Mouse (Mus musculus) limb, embryonic 11.5 days (tissue): Measurements from ENCODE around the gene Xpo5. TPM values are rescaled to one million over a fixed set of nuclear protein-coding genes. Genes with fewer than 3 reads are reported as not detected.

Experiments used
- ATAC-seq: fragments of 200-750 bp; cut with Nextera tagmentation; 2 replicates; pipeline ENCODE4 v1.8.0; 2017; ENCODE audit warnings: low read depth; ENCODE audit not compliant: insufficient number of reproducible peaks, low FRiP score, low TSS enrichment
- DNase-seq: peaks from one replicate; pipeline ENCODE4 v3.0.0-alpha.2; 2015; ENCODE audit warnings: low spot score
- H3K27ac ChIP-seq: fragments of 300-500 bp; sonication (generic); replicated peaks from 2 replicates; pipeline ENCODE4 v1.5.1; 2014; ENCODE audit warnings: low read depth, mild to moderate bottlenecking, low read length
- H3K27me3 ChIP-seq: fragments of 300-500 bp; sonication (generic); 2 replicates; pipeline ENCODE4 v1.6.1; 2014; ENCODE audit warnings: mild to moderate bottlenecking, low read length, mixed read lengths; ENCODE audit not compliant: control insufficient read depth, insufficient read depth
- H3K36me3 ChIP-seq: fragments of 300-500 bp; sonication (generic); 2 replicates; pipeline ENCODE4 v1.6.1; 2014; ENCODE audit warnings: mild to moderate bottlenecking, low read length, moderate library complexity, mixed read lengths; ENCODE audit not compliant: control insufficient read depth, insufficient read depth
- H3K4me1 ChIP-seq: fragments of 300-500 bp; sonication (generic); 2 replicates; pipeline ENCODE4 v1.6.1; 2014; ENCODE audit warnings: low read length, mixed read lengths; ENCODE audit not compliant: control insufficient read depth, insufficient read depth
- H3K4me2 ChIP-seq: fragments of 300-500 bp; sonication (generic); 2 replicates; pipeline ENCODE4 v1.6.1; 2014; ENCODE audit warnings: low read depth, mild to moderate bottlenecking, moderate library complexity; ENCODE audit not compliant: severe bottlenecking
- H3K4me3 ChIP-seq: fragments of 300-500 bp; sonication (generic); 2 replicates; pipeline ENCODE4 v1.5.1; 2014; ENCODE audit warnings: low read depth, low read length
- H3K9ac ChIP-seq: fragments of 300-500 bp; sonication (generic); 2 replicates; pipeline ENCODE4 v1.6.1; 2014; ENCODE audit warnings: mild to moderate bottlenecking, low read length
- H3K9me3 ChIP-seq: fragments of 300-500 bp; sonication (generic); 2 replicates; pipeline ENCODE4 v1.6.1; 2016; ENCODE audit warnings: low read length; ENCODE audit not compliant: control insufficient read depth
- WGBS: fragments of 180-500 bp; shearing (Covaris S2); extraction: QIAGEN DNeasy Blood & Tissue Kit; methylation state at CpG from one replicate; pipeline ENCODE4 v1.1.7; 2014; 5-methylcytosine and 5-hydroxymethylcytosine counted together
- polyA plus RNA-seq: library from polyadenylated mRNA; unstranded; fragments of >200 nt; fragmentation: Nextera tagmentation; extraction: Ambion mirVana; gene quantifications from 2 replicates; pipeline ENCODE4 v1.2.1, GENCODE M21; 2014

Gene Xpo5
- polyA plus RNA-seq, 1 experiment from 2014 or later = 73.8 TPM

GRCm38 (mm10) chr17:46161179-46161578 is 41.4 kb upstream of the Xpo5 start:
- Histone ChIP-seq H3K9me3 (no peaks in the 10 kb centered on the region), H3K9ac (peak overlapping the region; percentile 79), H3K4me2 (peak overlapping the region; percentile 76), H3K36me3 (peaks cover 18% of the 10 kb centered on the region), H3K27ac (peak overlapping the region; percentile 42), H3K4me3 (peak overlapping the region; percentile 77), H3K27me3 (no peaks in the 10 kb centered on the region), H3K4me1 (peaks cover 4% of the 10 kb centered on the region; the same call in 1 of the 2 replicates)
- WGBS = 1% methylated on average over 19 of the region's 19 CpGs
- ATAC-seq (peak; percentile 23; the same call in 1 of the 2 replicates), DNase-seq (peak; percentile 69)

DNA sequence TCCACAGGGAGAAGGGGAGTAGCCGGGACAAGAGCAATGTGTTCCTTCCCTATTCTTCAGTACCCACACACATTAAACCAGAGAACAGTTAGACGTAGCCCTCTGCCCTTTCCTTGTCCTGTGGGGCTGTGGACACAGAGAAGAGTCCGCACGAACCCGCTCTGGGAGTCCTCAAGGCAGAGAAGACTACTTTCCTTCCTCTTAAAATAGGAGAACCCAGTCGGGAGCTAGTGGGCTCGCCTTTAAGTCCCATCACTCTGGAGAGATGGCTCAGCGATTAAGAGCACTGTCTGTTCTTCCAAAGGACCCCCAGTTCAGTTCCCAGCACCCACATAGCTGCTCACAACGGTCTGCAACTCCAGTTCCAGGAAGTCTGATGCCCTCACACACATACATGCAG is 40.9 kb upstream of the Xpo5 start:
- Histone ChIP-seq H3K4me2 (peak overlapping the region; percentile 76), H3K4me1 (peaks cover 4% of the 10 kb centered on the region; the same call in 1 of the 2 replicates), H3K27me3 (no peaks in the 10 kb centered on the region), H3K9ac (peak overlapping the region; percentile 79), H3K27ac (no peak overlapping the region), H3K4me3 (peak overlapping the region; percentile 77), H3K9me3 (no peaks in the 10 kb centered on the region), H3K36me3 (peaks cover 23% of the 10 kb centered on the region)
- WGBS = 50% methylated on average over 9 of the region's 9 CpGs
- DNase-seq (no peak), ATAC-seq (no peak)

- 94% methylated on average over 7 of the region's 7 CpGs for WGBS
- Histone ChIP-seq H3K36me3 (peaks cover 27% of the 10 kb centered on the region), H3K27me3 (no peaks in the 10 kb centered on the region), H3K9ac (no peak overlapping the region), H3K27ac (no peak overlapping the region), H3K4me3 (no peak overlapping the region), H3K4me1 (peaks cover 4% of the 10 kb centered on the region; the same call in 1 of the 2 replicates), H3K4me2 (no peak overlapping the region), H3K9me3 (no peaks in the 10 kb centered on the region)
- ATAC-seq (no peak), DNase-seq (no peak)
Observed at GRCm38 (mm10) chr17:46162551-46162950, 40.0 kb upstream of the Xpo5 start.

DNA sequence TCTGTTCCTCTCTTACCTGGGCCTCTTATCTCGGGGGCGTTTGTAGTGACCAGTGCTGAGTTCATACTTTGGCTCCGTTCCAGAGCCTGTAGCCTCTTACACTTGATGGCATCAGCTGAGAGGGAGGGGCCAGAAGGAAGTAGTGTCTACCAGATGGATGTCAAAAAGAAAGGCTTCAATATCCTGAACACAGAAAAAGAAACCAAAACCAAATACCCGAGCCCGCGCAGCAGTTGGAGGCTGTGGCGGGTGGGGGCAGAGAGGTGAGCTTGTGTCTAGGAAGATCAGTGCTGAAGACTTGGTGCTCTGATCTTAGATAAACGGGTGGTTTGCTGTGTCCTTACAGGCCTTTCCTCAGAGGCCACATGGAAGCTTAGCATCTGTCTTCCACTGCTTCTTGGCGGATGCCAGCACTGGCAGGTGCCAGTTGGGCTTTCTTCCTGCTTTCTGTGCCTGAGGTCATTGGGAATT is 39.6 kb upstream of the Xpo5 start:
- Histone ChIP-seq H3K27ac (no peak overlapping the region), H3K4me2 (no peak overlapping the region), H3K27me3 (no peaks in the 10 kb centered on the region), H3K36me3 (peaks cover 30% of the 10 kb centered on the region), H3K4me1 (peaks cover 4% of the 10 kb centered on the region; the same call in 1 of the 2 replicates), H3K4me3 (no peak overlapping the region), H3K9ac (no peak overlapping the region), H3K9me3 (no peaks in the 10 kb centered on the region)
- DNase-seq (no peak), ATAC-seq (no peak)
- WGBS = 86% methylated on average over 9 of the region's 9 CpGs

GRCm38 (mm10) chr17:46164301-46164700 is 38.3 kb upstream of the Xpo5 start:
- Histone ChIP-seq H3K4me1 (peaks cover 4% of the 10 kb centered on the region; the same call in 1 of the 2 replicates), H3K4me2 (no peak overlapping the region), H3K4me3 (no peak overlapping the region), H3K27ac (no peak overlapping the region), H3K36me3 (peaks cover 36% of the 10 kb centered on the region), H3K27me3 (no peaks in the 10 kb centered on the region), H3K9me3 (no peaks in the 10 kb centered on the region), H3K9ac (no peak overlapping the region)
- no peak for DNase-seq
- WGBS = 95% methylated on average over 8 of the region's 8 CpGs
- ATAC-seq = no peak

GRCm38 (mm10) chr17:46164791-46165190 is 37.8 kb upstream of the Xpo5 start:
- Histone ChIP-seq H3K9me3 (no peaks in the 10 kb centered on the region), H3K4me2 (no peak overlapping the region), H3K4me3 (no peak overlapping the region), H3K4me1 (peaks cover 1% of the 10 kb centered on the region; the same call in 1 of the 2 replicates), H3K27me3 (no peaks in the 10 kb centered on the region), H3K36me3 (peaks cover 40% of the 10 kb centered on the region), H3K27ac (no peak overlapping the region), H3K9ac (no peak overlapping the region)
- no peak for DNase-seq
- no peak for ATAC-seq
- WGBS = 95% methylated on average over 10 of the region's 10 CpGs

DNA sequence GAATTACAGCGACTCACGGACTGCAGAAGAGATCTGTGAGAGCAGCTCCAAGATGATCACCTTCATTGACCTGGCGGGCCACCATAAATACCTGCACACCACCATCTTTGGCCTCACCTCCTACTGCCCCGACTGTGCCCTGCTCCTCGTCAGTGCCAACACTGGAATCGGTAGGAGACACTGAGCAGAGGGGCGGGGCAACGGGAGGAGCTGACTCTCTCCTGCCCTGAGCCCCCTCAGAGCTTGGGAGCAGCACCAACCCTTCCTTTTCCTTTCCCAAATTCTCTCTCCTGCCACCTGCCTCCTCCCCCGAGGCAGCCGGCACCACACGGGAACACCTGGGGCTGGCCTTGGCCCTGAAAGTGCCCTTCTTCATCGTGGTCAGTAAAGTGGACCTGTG is 37.1 kb upstream of the Xpo5 start:
- H3K4me3 ChIP-seq = no peak overlapping the region
- WGBS = 91% methylated on average over 12 of the region's 12 CpGs
- H3K36me3 ChIP-seq = peaks cover 40% of the 10 kb centered on the region
- H3K9me3 ChIP-seq = no peaks in the 10 kb centered on the region
- no peak overlapping the region for H3K4me2 ChIP-seq
- H3K27ac ChIP-seq = no peak overlapping the region
- DNase-seq (no peak), ATAC-seq (no peak)
- H3K4me1 ChIP-seq = no peaks in the 10 kb centered on the region; the same call in 1 of the 2 replicates
- H3K27me3 ChIP-seq = no peaks in the 10 kb centered on the region
- no peak overlapping the region for H3K9ac ChIP-seq

GRCm38 (mm10) chr17:46166270-46166669 is 36.3 kb upstream of the Xpo5 start:
- Histone ChIP-seq H3K27me3 (no peaks in the 10 kb centered on the region), H3K4me1 (no peaks in the 10 kb centered on the region; the same call in 1 of the 2 replicates), H3K27ac (no peak overlapping the region), H3K9ac (no peak overlapping the region), H3K4me2 (no peak overlapping the region), H3K36me3 (peaks cover 40% of the 10 kb centered on the region), H3K9me3 (no peaks in the 10 kb centered on the region), H3K4me3 (no peak overlapping the region)
- DNase-seq = no peak
- no peak for ATAC-seq
- WGBS = 91% methylated on average over 5 of the region's 5 CpGs

- WGBS = 89% methylated on average over 11 of the region's 11 CpGs
- H3K27ac ChIP-seq = no peak overlapping the region
- H3K9ac ChIP-seq = no peak overlapping the region
- H3K27me3 ChIP-seq = no peaks in the 10 kb centered on the region
- DNase-seq (no peak), ATAC-seq (no peak)
- no peaks in the 10 kb centered on the region; the same call in 1 of the 2 replicates for H3K4me1 ChIP-seq
- no peak overlapping the region for H3K4me3 ChIP-seq
- H3K36me3 ChIP-seq = peaks cover 40% of the 10 kb centered on the region
- H3K9me3 ChIP-seq = no peaks in the 10 kb centered on the region
- H3K4me2 ChIP-seq = no peak overlapping the region
Observed at GRCm38 (mm10) chr17:46167014-46167413, 35.6 kb upstream of the Xpo5 start.
